Mouse (Mus musculus) adrenal gland, adult 8-10 months (tissue): ENCODE data around the gene Hic1. TPM values are rescaled to one million over a fixed set of nuclear protein-coding genes. Genes with fewer than 3 reads are reported as not detected.
"Not testable (repeated sequence)": the region's sequence is repeated elsewhere in the genome, so short reads cannot be mapped to it uniquely, and the experiment has no call there.

Experiments
- DNase-seq: peaks from one replicate; pipeline ENCODE4 v3.0.0; 2022
- total RNA-seq, 4 experiments: library from RNA; stranded (reverse); gene quantifications; 2 replicates each; pipeline ENCODE4 v1.2.4; 2022

The Hic1 gene
- total RNA-seq, 4 experiments from 2014 or later: 7.7 to 16.5 (median 11.4) TPM

DNA sequence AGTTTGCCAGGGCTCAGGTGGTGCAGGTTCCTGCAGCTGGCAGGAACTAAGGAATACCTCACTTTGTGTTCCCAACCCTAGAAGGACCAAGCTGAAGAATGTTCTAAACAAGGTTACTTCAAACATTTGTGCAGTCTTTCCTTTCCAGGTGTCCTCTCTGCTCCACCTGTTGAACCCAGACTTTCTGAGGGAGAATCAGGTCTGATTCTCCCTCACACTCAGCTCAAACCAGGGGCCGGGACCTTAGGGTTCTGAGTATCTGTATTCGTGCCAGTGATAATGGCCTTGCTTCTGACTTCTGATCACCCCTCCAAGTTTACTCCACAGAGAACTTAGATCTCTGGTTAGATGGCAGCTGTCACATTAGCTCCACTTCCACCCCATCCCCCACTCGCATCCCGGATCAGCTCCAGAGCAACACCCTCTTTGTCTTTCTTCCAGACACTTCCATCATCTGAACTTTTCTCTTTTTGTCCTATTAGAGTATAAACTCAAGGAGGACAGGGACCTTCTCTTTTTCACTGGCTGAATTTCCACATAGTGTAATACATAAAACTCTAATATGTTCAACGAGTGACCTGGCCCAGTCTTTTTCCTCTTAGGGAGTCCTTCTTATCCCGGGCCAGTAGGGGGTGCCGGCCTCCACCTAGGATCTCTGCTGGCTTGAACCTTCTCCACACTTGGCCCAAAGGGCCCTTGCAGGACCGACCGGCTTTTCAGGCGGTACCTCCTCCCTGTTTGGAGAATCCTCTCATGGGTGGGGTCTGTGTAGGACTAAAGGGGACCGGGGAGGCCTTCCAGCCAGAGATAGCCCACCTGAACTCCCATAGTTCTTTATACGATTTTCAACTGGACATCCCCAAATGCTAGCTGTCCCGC is 23.3 kb upstream of the Hic1 start:
- peak; percentile 78 for DNase-seq

DNA sequence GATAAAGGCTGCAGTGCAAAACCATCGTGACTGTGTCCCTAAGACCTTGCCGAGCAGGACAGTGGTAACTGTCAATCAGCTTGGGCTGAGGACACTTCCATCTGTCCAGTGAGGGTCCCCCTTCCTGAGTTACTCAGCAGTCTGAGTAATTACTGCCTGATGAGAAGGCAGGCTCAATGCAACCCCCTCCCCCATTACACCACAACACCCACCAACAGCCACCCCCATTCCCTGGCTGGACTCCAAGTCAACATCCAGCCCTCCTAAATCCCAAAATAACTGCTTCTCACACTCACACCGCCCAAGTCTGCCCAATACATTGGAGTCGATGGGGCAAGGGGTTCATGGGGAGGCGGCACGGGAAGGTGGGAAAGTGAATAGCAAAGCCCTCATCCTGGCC is 22.5 kb upstream of the Hic1 start:
- DNase-seq: no peak

DNA sequence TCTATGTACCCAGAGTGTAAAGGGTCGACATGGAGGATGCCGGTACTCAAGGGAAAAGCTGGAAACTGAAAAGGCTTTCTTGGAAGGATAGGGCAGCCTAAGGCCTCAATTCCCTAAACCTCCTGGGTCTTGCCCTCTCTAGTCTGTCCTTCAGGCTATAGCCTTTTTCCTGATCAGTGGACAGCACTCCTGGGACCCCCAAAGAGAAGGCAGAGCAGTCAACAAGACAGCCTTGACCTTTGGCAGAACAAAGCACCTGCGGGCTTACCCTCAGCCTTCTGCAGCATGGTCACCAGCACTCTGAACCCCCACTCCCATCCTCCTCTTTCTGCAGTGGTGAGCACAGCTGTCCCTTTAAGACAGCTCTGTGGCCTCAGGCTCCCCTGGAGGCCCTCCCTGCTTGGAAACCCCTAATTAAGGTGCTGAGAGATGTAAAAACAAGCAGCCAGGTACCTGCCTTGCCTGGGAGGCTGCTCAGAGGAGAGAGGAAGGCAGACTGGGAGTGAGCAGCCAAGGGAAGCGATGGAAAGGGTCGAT is 21.7 kb upstream of the Hic1 start, which contains the start of gene Dph1:
Gene Dph1 (minus strand): TSS at position 337 of the 537 bp plus-strand sequence.
- no peak for DNase-seq

DNA sequence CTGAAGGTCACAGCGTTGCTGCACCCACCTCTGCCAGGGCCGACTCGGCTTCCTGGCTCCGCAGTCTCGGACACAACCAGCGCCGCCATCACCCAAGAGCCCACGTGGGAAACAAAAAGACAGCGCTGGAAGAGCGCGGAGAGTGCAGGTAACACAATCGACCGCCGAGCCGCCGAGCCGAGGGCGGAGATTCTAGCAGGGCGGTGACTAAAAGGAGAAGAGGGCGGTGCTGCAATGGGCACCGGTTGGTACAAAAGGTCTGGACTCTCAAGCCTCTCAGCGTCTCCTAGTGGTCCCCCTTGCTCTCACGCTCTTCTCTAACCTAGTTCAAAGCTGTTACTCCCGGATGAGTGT is 21.0 kb upstream of the Hic1 start:
- DNase-seq: peak; percentile 82

DNA sequence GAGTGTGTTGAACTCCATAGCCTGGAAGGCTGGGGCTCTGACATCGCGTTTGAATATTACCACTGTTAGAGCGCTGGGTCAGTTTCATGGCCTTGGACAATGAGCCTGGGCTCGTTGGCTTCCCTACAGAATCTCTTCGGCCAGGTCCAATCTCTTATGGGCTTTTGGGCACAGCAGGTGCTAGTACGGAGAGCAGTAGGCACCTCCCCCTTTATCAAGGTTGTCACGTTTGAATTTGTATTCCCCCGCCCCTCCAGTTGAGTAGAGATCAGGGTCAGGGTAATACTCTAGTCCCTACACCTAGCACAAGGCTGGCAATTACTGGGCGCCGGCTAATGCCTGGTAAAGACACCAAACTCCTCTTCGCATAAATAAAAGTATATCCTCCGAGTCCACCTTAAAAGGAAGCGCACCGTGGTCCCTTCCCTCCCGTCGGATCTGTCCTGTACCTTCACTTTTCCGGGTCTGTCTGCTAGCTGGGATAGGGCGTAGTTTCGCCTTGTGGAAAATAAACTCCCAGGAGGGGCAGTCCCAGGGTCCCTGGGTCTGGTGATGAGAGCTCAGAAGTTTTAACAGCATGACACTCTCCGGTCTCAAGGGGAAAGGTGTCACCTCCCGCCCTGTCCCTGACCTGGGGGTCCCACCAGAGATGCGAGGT is 20.5 kb upstream of the Hic1 start:
- no peak for DNase-seq

DNA sequence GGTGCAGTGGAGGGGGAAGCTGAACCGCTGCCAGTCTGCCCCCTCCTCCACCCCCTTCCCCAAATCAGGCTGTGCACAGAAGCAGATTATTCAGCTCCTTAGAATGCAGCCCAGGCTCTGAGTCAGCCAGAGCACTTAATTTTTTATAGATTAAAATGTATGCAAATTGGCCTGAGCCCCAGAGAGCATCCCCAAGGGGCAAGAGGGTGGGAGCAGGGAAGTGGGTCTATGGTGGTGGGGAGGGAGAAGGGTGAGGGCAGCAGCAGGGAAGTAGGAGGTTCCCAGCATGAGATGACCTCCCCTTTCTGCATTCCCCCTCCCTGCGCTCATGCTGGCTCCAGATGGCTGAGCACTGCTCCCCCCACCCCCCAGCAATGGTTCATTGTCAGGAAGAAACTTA is 15.7 kb upstream of the Hic1 start:
- no peak for DNase-seq

DNA sequence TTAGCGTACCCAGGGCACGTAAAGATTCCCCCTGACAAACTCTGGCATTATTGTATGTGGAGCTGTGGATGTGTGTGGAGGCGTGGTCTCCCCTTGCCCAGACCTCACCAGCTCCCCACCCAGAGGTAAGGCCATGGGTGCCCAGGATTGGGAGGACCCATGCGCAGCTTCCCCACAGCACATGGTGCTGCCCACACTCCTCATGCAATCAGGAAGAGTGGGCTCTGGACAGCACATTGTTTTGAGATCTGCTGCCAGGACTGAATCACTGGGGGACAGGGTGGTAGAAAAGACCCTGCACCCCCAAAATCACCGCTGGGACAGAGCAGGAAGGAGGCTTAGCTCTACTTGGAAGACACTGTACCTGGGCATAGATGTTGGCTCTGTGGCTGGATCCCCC is 15.3 kb upstream of the Hic1 start:
- DNase-seq: no peak

DNA sequence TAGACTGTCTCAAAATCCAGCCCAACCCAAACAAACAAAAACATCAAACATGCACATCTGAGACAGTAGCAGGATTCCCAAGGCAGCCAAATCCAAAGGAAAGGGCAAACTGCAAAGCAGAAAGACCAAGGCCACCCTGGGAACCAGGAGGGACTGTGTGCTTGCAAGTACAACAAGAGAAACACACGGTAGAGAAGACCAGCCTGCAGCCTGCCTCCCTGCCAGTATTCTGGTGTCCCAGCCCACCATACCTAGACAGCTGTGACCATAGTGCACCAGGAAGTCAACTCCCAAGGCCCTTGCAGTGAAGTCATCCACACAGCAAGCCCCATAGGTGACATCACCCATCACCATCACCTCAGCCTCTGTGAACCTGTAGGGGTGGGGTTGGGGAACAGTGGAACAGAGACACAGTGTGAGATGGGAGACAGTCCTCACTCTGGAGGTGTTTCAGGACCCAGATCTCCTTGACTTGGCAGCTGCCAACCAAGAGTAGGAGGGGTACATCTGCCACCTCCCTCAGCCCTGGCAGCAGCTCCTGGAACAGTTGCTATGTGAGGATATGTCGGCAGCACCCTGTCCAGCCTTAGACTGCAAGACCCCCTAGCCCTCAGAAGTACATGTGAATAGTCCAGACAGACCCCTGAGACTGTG is 14.7 kb upstream of the Hic1 start:
- DNase-seq: no peak

DNA sequence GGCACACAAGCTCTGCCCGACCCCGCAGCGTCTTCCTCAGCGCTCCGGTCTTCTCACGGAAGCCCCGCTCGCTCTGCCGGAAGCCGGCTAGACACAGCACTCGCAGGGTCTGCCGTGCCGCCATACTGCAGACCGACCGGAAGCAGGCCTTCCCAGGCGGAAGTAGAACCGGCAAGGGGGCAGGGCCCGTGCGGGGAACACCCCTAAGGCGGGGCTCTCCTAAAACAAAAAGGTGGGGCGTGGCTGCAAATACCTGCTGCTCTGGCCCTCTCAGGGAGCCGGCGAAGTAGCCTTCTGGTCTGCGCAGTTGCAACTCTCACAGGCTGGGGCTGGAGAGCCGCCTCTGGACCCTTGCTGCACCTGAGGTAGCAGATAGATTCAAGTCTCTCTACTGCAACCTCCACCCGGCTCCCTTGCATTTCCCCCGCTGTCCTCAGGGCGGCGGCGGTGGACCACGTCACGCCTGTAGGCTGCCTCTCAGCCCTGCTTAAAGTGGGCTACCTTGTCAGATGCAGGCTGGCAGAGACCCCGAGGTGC is 9.4 kb upstream of the Hic1 start, which contains the start of gene Ovca2:
Gene Ovca2 (minus strand): TSS at position 164 of the 537 bp plus-strand sequence.
- peak; percentile 87 for DNase-seq

DNA sequence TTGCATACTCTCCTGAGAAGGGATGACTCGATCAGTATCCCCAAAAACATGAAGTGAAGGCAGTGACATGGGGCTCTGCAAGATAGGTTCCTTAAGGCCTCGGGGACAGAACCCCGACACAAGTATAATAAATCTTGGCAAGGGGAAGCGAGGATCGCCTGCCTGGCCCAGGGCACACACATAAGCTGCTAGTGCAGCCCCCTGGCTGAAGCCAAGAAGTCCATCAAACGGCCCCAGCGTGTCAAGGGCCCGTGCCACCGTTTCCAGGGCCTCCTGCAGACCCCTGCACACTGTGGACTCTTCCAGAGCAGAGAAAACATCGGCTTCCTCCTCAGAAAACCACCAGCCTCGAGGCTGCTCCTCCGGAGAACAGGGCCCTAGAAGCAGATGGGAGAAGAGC is 8.7 kb upstream of the Hic1 start:
- DNase-seq: no peak

DNA sequence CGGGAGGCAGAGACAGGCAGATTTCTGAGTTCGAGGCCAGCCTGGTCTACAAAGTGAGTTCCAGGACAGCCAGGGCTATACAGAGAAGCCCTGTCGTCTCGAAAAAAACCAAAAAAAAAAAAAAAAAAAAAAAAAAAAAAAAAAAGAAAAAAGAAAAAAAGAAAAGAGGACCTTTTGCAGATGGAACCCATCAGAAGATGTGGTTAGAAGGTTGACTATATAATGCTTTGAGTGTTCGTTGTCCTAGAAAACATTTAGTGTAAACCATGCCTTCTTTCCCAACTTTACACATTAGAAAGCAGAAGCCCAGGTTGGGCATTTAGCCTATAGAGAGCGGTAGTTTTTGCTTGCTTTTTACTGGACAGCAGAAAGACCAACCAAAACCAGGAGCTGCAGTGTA is 5.3 kb upstream of the Hic1 start:
- not testable (repeated sequence) for DNase-seq

DNA sequence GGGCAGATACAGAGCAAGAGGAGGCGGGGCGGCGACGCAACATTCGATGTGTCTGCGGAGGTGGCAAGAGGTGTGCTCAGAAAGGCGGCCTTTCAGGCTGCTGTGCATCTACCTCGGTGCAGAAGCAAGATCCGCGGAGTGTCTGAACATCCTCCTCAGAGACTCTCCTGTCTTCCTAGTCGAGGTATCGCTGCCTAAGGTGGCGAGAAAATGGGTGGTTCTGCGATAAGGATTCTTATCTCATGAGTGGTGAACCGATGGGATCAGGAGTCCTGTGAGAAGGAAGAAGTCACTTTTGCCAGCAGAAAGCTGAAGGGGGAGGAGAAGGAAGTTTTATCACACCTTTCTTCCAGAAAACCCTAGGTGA is 4.5 kb upstream of the Hic1 start:
- DNase-seq: no peak

DNA sequence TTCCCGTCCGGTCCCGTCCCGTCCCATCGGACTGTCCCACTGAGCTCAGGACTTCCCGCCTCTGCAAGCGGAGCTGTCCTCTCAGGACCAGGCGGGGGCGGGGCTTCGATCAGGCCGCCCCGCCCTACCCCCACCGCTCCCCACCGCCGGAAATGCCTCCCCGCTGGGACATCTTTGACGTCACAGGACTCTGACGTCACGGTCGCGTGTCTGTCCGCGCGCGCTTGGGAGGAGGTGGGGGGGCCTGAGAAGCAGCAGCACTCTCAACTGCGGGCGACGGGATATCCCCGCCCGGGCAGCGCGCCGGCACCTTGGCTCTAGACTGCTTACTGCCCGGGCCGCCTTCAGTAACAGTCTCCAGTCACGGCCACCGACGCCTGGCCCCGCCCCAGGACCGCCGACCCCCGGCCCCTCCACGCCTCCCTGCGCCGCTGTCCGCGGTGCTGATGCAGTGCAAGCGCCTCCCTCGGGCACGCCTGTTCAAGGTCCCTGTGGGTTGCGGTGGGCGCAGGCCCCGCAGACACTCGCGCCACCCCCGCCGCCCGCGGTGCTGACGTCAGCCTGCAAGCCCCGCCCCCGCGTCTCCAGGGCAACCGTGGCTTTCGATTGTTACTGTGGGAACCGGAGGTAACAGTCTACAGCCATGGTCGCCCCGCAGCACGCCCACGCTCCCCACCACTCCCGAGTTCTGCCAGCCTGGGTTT is 3.9 kb upstream of the Hic1 start:
- DNase-seq: peak; percentile 85

DNA sequence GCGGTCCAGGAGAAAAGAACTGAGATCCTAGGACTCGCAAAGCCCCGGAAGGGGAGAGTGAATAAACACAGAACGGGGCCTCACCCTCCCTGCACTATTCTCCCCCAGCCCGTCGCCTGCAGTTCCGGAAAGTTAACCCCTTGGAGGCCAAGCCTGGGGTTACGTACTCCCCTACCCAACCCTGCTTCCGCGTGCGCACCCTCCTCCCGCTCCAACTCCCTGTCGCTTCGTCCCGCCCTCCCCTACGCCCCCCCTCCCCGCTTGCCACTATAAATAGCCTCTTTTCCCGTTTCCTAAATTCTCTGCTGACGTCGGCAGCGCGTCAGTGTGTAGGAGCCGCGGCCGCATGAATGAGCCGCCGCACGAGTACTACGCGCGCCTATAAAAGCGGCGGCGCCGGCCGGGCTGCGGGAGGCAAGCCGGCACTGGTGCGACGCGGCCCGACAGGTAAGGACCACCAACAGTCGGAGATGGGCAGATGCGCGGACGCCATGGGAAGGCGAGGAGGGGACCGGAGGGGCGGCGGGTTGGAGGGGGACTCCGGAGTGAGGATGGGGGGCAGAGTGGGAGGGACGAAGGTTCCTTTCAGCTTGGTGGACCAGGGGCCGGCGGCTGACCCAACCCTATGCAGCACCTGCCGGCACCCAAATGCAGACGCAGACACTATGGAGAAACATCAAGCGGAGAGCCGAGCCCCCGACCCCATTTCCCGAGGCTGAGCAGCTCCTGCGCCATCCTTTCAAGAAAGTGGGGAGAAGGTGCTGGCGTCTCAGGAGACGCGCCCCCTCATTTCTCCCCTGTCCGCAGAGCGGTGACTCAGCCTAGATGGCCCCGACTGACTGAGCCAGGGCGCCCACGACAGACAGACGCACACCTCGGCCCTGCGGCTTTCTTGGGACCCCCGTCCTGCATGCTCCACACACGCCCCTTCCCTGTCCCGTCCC is 3.1 kb upstream of the Hic1 start:
- DNase-seq: no peak

DNA sequence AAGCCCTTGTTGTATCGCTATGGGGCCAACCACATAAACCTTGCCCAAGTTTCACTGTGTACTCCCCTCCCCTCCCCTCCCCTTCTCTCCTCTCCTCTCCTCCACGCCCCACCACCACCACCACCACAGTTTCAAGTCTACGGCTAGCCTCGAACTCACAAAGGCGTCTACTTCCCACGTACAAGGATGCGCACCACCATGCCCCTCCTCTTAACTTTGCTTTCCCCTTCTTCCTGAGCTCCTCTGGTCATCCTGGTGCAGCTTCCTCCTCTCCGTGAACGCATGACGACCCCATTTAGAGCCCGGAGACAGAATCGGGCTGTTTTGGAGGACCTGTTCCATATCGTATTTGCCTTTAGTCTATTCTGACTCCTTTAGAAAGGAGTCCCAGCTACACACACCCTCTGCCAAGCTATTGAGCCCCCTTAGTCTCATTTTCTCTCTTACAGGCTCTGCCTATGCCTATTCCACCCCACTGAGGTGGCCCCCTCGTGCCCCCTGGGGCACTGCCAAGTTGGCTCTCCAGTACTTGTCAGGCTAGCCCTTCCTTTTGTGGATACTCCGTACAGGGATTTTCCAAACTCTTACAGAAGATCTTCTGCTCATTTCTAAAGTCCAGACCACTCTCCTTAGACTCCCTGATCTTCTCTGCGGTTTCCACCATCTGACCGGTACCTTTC is 2.0 kb upstream of the Hic1 start:
- no peak for DNase-seq

DNA sequence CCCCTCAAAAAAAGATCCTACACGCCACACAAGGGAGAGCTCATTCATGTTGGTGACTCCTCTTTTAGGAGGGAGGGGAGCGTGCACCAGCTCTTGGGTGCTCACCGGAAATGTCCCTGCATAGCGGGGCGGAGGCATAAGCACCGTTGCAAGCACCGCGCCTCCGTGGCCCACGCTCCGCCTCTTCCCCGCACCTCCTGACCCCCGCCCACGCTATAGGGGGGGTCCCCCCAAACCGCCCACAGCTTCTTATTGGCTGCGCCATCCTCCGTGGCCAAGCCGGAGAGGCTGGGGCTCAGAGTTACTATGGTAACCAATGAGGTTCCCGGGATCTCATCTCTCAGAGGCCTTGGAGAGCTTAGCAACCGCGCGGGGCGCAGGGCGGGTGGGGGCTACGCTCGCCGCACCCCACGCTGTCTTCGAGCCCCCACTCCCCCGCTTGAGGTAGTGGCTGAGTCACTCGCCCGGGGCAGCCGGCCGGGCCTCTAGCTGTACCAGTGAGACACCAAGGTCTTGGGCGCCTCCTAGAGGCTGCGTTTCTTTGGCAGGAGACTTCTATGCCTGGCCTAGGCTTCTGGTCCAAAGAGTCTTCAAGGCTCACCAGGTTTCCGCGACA is 925 bp upstream of the Hic1 start:
- peak; percentile 92 for DNase-seq

DNA sequence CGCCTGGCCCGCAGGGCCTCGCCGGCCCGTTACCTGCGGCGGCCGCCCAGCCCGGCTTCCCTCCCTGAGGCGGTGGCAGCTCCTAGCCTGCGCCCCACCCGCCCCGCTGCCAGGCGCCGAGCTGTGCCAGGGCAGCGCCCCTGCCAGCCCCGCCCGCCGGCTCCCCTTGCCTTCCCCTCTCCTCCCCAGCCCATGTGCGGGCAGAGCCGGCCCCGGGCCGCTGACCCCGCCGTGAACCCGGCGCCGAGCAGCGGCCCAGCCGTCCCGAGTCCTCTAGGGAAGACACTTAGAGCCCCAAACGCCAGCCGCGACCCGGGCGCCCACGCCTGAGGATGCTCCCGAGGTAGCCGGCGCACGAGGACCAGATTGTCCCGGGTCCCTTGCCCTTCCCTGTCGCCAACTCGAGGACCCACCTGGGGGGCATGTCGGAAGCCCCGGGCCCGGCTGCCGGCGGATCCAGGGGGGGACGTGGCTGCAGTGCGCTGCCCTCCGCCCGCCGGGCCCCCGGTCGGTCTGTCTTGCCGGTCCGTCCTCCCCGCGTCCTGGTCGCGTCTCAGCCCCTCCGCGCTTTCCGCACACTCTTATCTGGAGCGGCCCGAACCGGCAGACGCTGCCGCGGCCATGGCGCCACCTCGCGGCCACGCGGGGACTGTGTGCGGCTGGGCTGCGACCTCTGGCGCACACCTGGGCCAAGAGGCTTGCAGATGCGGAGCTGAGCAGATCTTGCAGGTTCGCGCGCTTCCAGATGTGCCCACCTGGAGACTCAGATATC is 543 bp downstream of the Hic1 start:
- peak; percentile 73 for DNase-seq

DNA sequence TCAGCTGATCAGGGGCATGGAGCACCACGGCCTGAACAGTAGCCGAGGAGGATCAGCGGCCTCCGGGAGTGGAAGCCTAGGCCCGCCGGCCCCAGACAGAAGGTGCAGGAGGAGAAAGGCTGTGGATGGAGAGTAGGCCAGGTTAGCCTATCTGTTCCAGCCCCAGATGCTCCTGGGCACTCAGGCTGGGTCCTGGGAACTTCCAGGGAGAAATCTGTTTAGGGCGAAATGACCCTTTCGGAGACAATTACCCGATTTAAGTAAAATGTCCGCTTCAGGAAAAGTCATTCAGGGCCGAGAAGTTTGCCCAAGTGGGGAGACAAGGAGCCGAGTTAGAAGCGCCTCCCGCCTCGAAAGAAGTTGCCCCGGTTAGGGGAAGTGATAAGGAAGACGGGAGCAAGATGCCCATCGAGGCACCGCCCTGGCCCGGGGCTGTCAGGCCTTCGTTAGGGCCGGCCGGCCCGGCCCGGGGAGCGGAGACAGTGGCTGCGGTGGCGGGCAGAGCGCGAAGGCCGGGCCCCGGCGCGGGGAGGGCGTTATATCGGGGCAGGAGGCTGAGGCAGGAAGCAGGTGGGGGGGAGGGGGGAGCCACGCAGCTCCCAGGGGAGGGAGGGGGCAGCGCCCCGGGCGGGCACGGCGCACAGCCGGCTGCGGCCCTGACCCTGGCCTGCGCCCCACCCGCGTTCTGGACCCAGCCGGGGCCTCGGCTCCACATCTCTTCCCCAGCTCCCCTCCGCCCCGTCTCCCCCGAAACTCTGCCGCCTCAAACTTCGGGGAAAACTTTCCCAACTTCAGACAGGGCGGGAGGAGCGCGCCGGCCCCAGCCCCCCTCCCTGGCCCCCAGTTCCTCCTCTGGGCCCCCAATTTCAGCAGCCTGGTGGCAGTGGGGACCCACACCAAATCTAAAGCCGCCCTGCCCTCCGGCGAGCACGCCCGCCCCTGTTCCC is 1.4 kb downstream of the Hic1 start:
- DNase-seq: no peak
